Mouse (Mus musculus) heart, postnatal 4 days (tissue): ENCODE results near the gene Galnt10. TPM values are rescaled to one million over a fixed set of nuclear protein-coding genes. Genes with fewer than 3 reads are reported as not detected.
A peak's percentile ranks its signal among the peaks of the same experiment; 100 is the strongest.

Source experiments
- DNase-seq: peaks from one replicate; pipeline ENCODE4 v3.0.0; 2021
- total RNA-seq, 2 experiments: library from RNA; stranded (reverse); gene quantifications; 2 replicates each; pipeline ENCODE4 v1.2.3; 2021

Galnt10 gene
- total RNA-seq, 2 experiments from 2014 or later: 8.2 to 9.1 TPM

DNA sequence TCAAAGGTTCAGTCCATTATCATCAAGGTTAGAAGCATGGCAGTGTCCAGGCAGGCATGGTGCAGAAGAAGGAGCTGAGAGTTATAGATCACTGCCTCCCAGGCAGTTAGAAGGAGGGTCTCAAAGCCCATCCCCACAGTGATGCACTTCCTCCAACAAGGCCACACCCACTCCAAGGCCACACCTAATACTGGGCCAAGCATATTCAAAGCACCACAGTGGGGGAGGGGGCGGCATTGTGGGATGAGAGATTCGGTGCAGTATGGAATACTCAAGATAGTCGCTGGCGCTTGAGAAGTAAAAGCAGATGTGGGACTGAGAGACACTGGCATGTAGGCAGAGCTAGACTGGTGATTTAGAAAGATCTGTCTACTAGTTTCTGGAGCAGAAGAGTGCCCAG lies 14.9 kb downstream of the Galnt10 start:
- no peak for DNase-seq

DNA sequence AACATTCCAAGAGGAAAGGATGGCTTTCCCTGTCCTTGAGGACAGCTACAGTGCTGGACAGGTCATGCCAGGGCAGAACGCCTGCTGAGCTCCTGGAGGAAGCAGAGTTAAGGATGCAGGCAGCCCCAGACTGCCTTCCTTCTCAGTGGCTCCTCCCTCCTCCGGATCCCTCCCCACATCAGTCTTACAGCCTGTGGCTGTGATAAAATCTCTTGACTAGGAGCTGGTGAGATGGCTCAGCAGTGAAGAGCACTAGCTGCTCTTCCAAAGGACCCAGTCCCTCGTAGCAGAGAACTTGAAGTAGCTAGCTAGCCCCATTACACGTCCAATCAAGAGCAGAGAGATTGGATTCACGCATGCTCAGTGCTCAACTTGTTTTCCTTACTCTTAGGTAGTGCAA lies 15.6 kb downstream of the Galnt10 start:
- DNase-seq: no peak

DNA sequence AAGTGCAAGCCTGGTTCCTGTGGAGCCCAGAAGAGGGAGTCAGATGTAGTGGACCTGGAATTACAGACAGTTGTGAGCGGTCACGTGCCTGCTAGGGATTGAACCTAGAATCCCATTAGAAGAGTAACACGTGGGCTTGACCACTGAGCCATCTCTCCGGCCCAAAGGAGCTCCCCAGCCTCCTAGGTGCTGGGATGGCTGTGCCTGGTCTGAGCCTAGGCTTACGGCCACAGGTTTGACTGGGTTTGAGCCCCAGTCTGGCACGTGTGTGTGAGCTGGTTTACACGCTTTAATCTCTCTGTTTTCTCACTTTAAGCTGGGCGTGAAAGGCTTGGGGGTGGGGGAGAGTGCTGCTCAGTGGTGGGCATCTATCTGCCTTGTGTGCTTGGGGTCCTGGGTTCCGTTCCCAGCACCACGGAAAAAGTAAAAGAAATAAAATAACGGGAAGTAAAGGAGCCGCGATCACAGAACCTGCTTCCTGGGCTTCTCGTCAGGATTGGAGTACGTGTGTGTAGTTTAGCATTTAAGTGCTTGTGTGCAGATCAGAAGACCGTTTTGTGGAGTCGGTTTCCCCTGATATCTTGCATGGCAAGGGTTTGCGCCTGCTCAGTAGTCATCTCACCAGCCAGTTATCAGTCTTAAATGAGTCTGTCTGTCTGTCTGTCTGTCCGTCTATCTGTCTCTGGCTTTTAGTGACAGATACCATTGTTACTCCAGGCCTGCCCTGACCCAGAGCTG lies 16.4 kb downstream of the Galnt10 start:
- DNase-seq: no peak

DNA sequence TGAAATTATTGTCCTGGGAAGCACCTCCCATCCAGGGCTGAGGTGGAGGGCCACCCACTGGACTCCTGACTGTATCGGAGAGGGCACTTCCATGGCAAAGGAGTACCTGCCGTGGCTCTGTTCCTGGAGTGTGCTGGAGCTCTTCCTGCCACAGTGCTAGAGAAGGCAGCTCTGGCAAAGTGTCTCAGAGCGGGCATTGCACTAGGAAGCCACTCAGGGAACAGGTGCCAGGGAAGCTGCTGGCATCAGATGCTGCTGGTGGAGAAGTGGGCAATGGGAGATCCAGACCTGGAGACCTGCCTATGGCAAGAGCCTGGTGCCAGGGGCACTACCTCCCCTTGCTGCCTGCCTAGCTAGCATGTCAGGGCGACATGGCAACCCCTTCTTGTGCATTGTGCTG lies 17.0 kb downstream of the Galnt10 start:
- no peak for DNase-seq

DNA sequence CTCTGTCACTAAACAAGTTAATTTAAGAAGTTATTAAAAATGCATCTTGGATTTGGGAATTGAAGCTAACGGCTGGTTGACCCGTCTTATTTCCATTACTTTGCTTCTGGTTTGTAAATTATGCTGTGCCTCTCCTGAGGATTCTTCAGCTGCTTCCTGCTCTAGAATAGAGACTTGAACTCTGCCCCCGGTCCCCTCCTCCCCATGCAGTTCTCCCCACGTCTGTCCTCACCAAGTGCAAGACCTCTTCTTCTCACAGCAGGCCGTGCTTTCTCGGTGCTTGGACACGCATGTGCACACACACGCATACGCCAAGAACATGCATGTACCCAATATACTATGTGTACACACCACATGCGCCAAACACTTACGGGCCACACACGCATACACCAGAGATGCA lies 18.0 kb downstream of the Galnt10 start:
- no peak for DNase-seq

DNA sequence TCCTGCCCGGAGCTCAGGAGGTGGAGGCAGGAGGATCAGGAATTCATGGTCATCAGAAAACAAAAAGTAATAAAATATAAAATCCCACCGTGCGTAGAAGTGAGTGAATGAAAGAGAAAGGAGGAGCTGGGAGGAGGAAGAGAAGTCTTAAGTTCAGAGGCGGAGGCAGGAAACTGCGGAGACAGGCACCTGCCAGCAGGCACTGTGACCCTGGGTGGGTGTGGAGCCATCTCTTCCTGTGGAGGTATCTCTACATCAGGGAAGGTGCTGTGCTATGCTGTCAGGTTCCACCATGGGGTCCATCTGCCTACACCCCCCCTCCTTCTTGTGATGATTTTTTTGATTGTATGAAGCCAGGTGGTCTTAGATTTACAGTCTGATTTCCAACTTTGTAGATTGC lies 19.5 kb downstream of the Galnt10 start:
- DNase-seq: no peak

DNA sequence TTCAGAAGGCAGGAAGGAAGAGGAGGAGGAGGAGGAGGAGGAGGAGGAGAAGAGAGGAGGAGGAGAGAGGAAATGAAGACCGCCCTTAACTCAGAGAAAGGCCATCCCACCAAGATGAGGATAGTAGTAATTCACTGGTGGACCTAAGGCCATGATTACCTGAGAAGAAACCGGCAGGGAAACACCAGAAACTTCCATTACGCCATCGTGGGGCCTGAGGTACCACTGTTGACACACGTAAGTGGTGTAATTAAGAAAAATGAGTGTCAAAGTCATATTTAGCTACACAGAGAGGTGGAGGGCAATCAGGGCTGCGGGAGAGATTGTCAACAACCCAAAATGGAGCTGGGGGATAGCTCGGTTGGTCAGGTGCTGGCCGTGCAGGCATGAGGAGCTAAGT lies 23.0 kb downstream of the Galnt10 start:
- DNase-seq: no peak

DNA sequence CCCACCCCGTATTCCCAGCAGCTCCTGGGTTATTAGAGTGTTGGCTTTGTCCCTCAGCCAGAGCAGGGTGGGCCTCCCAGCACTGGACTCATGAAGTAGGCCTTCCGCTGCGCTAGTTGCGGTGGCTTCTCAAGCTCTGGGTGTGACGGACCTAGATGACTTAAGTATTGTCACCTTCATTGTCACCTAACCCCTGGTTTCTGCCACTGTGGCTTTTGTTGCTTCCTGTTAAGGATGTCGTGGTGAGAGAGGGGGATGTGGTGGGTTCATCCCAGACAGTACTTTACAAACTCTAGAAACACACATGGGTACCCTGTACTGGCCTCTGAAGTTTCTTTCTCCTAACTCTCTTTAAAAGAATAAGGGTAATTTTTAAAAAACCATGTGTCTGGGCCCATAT lies 24.3 kb downstream of the Galnt10 start:
- no peak for DNase-seq

DNA sequence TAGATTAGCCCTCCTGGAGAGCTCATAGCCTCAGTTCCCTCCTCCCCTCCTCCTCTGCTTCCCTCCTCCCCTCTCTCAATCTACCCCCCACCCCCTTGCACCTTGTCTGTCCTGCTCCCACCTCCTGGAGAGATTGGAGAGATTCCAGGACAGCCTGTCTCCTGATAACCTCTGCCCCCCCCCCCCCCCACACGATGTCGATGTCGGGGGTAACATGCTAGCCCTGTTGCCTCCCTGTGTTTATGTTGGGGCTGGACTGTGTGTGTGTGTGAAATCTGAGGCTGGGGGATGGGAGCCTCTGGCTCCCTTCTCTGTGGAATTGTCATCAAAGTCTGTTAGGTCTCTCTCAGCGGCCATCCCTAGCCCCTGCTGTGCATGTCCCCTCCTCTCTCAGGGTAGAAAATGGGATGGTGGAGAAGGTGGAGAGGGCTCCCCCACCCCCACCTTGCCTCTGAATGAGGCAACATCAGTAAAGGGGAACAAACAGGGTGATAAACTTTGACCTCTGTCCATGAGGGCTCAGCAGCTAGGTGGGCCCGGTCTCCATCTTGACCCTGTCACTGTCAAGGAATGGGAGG lies 26.0 kb downstream of the Galnt10 start:
- no peak for DNase-seq

DNA sequence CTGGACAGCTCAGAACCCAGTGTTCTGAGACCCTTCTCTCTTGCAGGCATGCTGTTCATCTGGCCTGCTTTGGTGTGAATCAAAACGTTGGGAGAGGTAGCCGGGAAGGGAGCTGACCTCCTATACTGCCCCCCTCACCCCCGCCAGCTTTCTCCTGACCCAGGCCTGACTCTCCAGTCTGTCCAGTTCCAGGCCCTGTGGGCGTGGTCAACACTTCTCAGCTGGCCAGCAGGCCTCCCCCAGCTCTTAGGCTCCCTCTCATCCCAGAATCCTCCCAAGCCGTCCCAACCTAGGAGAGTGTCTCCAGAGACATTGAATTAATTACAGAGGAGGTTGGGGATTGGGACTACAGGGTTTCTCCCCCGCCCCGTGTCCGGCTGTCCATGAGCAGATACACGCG lies 26.6 kb downstream of the Galnt10 start:
- peak; percentile 28 for DNase-seq

DNA sequence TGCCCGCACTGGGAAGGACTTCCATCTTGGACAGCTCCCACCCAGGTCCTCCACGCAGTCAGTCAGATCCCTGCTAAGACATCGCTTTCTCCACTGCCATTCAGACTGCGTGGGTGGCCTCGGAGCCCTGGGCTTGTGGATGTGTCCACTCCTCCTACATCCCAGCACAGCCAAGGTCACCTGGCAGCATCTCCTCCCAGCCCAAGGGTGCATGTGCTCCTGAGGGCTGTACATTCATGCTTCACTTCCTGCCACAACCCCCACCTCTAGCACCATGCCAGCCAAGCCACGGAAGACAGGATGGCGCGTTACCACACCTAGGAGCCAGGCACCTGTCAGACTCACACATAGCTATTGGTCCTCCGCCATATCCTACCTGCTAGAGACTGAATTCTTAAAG lies 27.8 kb downstream of the Galnt10 start:
- no peak for DNase-seq

DNA sequence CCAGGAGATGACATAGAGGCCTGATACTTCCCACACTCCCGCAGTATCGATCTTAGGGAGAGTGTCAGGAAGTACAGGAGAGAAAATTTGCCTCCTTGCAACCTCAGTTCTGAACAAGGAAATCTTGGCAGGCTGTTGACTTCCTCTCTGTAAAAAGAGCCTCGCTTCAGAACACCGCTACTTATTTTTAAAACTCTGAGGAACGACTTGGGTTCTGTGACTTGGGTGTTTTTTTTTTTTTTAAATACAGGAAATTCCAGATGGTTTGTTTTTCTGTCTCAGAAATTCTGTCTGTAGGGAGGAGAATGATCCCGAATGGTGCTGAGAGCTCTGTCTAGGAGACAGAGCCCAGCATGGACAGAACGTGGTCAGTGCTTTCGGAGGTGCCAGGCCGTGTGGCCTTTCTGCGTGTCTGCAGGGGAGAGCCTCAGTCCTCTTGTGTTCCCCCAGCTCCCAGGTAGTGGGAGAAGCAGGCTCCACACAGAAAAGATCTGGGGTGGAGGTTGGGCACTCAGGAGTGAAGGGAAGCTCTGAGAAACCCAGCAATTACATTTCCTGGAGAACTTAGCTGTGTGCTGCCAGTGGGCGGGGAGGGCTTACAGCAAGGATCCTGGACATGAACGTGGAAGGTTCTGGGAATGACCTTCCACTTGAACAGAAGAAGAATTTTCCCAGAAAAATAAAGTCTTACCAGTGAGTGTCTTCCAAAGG lies 28.9 kb downstream of the Galnt10 start:
- DNase-seq: no peak

DNA sequence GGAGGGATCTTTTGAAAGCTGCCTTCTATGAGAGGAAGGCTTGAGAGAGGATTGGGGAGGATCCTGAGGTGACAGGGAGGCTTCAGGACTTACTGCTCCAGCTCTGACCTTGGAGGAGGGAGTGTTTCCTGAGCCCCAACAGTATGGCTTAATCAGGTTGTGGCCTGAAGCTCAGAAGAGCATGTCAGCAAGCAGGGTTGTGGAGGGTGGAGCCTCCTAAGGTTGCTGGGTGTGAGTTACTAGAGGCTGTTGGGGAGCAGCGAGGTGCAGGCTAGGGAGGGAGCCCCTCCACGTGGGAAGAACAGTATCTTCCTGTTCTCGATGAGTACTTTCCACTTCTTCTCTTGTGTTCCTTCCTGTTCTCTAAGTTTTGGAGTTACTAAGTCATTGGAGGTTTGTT lies 32.0 kb downstream of the Galnt10 start:
- DNase-seq: no peak

DNA sequence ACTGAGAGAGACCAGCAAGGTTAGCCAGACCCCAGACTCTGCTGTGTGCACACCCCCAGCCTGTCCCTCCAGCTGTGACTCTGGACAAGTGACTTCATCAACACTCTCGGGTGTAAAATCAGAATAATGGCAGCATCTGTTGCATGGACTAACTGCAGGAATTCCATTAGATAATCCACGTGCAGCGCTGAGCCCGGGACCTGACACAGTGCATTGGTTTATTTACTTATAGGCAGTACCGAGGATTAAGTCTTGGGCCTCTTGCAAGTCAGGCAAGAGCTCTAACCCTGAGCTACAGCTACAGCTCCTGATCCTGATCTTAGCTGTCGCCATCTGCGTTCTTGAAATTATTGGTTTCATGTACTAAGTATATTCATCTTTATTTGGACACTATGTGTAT lies 37.3 kb downstream of the Galnt10 start:
- no peak for DNase-seq

DNA sequence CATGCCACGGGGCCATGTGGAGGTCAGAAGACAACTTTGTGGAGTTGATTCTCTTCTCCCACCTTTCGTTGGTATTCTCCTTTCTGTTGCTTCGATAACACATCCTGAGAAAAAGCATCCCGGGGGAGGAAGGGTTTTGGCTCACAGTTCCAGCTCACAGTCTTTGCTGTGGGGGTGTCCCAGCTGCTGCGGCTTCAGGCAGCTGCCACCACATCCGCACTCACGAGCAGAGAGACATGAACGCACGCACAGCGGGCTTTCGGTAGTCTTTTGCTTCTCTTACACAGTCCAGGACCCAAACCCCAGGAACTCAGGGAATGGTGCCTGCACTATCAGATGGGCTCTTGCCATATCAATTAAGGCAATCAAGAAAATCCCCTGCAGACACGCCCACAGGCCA lies 37.9 kb downstream of the Galnt10 start:
- DNase-seq: peak; percentile 30

DNA sequence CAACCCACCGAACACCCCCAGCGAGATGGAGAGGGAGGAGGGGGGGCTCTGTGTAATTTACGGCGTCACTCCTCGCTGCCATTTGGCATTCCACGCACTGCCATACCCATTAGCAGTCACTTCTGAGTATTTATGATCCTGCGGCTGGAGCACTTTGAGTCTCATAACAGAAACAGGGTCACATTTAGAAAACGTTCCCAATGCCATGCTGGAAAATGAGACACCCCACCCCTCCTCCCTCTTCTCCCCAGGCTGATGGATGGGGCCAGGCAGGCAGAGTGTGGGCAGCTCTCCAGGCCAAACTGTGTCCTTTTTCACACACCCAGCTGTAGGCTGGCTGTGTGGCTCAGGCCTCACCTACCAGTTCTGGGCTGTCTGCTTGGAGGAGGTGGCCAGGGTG lies 38.7 kb downstream of the Galnt10 start:
- no peak for DNase-seq

DNA sequence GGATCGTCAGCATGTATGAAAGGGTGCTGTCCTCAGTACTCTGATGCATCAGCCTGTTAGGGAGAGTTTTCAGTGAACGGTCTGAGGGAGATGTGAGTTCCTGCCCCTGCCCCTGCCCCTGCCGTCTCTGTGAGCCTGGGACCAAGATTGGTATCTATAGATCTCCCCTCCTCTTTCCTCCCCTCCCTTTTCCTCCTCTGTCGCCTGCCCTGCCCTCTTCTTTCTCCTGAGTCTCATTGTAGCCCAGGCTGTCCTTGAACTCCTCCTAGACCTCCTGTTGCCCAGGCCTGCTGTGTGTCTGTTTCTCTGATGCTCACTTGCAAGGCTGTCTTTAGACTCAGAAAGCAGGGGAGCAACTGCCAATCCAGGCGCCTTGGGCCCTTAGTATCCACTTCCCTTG lies 39.6 kb downstream of the Galnt10 start:
- DNase-seq: no peak

DNA sequence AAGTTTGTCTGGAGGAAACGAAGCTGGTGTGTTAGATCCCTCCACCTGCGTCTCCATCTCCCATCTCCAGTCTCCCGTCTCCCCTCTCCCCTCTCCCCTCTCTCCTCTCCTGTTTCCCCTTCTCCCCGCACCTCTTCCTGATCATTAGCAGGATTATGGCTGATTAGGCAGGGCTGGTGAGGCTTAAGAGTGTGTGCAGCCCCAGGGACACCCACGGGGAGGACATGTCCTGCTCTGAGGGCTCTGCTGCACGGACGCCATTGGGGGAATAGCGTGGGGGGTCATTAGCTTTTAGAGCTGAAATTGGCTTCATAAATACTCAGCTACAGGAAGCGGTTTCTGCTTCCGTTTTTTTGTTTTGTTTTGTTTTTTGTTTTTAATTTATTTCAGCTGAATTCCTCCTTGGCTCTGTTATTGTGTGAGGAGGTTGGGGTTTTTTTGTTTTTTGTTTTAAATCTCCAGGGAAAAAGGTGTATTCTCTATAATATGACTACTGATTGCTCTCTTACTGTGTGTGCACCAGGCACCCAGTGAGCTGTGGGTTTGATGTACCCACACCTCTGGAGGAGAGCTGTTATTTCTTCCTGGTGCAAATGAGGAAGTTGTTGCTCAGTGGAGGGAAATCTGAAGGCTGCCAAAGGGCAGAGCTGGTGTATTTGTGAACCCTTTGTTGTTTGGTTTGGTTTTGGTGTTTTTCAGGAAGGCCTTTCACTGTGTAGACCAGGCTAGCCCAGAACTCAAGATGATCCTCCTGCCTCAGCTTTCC lies 40.6 kb downstream of the Galnt10 start:
- no peak for DNase-seq

DNA sequence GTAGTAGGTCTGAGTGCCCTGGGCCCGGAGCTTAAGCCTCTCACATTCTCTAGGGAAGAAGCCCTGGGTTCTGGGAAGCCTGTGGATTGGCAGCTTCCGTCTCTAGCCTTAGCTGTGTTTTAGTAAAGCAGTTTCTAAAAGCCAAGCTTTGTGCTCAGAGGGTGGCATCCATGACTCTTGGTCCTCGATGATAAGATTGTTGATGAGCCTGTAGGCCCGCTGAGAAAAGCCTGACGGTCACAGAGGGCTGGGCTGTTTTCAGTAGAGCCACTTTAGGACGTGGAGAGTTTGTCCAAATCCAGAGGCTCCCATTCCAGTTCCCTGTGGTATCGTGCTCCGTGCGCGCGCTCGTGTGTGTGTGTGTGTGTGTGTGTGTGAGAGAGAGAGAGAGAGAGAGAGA lies 41.6 kb downstream of the Galnt10 start:
- DNase-seq: no peak

DNA sequence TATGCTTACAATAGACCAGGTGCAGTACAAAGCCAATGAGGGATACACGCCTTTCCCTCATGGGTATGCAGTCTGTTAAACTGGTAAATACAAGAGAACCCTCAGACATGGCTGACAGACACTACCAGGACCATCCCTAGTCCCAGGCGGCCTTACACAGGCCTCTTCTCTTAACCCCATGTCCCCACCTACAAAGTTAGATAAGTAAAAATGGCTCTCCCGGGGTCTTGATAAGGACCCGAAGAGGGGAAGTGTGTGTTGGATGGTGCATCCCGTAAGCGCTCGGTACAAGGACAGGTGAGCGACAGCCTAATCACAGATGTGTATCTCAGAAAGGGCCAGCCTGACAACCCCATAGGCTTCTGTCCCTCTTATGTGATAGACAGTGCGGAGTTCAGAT lies 42.0 kb downstream of the Galnt10 start:
- DNase-seq: no peak

DNA sequence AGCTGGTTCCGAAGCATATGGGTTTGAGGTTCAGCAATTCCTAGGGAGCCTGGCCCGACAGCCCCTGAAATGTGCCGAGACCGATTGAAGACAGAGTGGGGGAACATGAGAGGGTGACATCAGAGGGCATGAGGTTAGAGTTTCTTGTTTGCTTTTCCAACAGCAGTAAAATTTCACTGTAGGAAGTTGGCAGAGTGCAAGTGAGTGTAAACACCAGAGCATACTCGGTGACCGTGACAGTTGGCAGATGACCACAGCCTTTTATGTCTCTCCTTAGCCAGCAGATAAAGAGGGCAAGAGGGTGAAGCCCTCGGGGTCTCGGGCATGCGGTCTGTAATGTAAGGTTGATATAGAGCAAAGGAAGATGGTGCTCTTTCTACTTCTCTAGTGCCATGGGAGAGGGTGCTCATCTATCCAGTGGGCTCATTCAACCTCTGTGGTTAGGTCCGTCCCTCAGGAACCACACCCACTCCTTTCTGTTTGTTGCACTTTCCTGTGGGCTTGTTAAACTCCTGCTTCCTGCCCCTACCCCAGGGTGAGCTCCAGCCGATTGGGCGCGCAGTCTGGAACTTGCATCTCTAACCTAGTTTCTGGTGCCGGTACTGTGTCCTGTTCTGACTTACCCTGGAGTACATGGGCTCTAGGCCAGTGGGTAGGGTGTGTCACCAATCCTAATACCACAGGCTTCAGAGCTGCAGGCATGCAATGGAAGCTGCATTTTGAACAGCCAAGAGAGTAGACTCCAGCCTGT lies 43.1 kb downstream of the Galnt10 start:
- DNase-seq: peak; percentile 27

DNA sequence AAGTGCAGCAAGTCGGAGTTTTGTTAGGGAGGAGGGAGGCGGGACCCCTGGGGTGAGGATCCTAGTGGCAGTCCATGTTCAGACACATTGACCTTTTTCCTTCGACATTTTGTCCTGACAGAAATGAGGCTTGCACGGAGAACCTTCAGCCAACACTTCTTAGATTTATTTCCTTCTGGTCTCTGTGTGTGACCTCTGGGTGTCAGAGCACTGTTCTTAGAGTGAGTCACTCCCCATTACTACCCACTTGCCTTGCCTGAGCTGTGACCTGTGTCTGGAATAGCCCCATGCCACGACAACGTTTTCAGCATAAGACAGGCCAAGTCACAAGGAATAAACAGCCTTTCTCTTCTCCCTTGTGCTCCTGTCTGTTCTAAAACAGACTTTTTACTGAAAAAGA lies 44.6 kb downstream of the Galnt10 start:
- DNase-seq: no peak

DNA sequence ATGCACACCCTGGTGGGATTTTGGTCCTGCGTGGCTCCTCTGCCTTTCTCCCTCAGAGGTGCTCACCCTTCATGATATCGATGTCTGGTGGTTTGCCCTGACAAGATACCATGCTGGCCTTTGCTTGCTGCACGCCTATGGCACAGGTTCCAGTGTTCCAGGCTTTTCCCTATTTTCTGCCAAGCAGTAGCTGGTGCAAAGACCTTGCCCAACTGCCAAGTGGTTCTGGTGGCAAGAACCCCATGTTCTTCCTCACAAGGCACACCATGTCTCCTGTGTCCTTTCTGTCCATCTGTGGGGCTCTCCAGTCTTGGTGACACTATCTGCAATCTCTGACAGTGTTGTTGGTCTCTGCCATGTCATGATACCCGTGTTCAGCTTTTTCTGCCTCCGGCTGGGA lies 45.6 kb downstream of the Galnt10 start:
- no peak for DNase-seq
